Comparison of ENCODE assay signal across 15 mouse cellular contexts in genomic region chr12:119074742-119075478, GRCm38 (mm10).
DNase-seq lines count a peak whose midpoint lies in the region; ATAC-seq and TF ChIP-seq lines count a peak whose summit lies in the region.
"Had no signal": no experiment of that assay in that cellular context is flagged by ENCODE, and none has a peak within 500 bp of the region (broad histone marks: within the 10 kb centered on the region; RNA-seq: fewer than 3 reads in every experiment).

No protein-coding gene starts in this region.

- H3K27ac ChIP-seq in embryonic facial prominence, embryonic 11.5 days (replicated peaks; ENCODE audit: low read depth, low read length) = no peak overlapping the region
- no peak overlapping the region for H3K27ac ChIP-seq in embryonic facial prominence, embryonic 10.5 days (replicated peaks)
- H3K27ac ChIP-seq in hindbrain, postnatal 0 days = no peak overlapping the region
- H3K27ac ChIP-seq: layer of hippocampus, adult 2 months; lung, embryonic 15.5 days had no signal

- WGBS in embryonic facial prominence, embryonic 11.5 days = 38% methylated on average over 2 of the region's 2 CpGs
- WGBS in embryonic facial prominence, embryonic 10.5 days = 38% methylated on average over 2 of the region's 2 CpGs
- WGBS in hindbrain, postnatal 0 days = 16% methylated on average over 2 of the region's 2 CpGs

- no peak overlapping the region for H3K9ac ChIP-seq in embryonic facial prominence, embryonic 11.5 days (replicated peaks; ENCODE audit: low read length)
- H3K9ac ChIP-seq in hindbrain, postnatal 0 days (replicated peaks; ENCODE audit: low read length) = no peak overlapping the region
- H3K9ac ChIP-seq: lung, embryonic 15.5 days had no signal

- no peak for TF ChIP-seq CTCF in hindbrain, postnatal 0 days (IDR thresholded peaks at IDR 0.05; ENCODE audit: low read depth)

- peak; percentile 59; the same call in 1 of the 2 replicates for ATAC-seq in embryonic facial prominence, embryonic 11.5 days (replicated peaks; ENCODE audit: insufficient number of reproducible peaks, low FRiP score, low TSS enrichment, low read depth)
- ATAC-seq in hindbrain, postnatal 0 days = peak; percentile 62
- ATAC-seq: inflammation-experienced regulatory T-cells, adult 6 months had no signal

- H3K4me3 ChIP-seq in embryonic facial prominence, embryonic 11.5 days (ENCODE audit: low read depth, low read length) = no peak overlapping the region
- H3K4me3 ChIP-seq in embryonic facial prominence, embryonic 10.5 days = no peak overlapping the region
- no peak overlapping the region for H3K4me3 ChIP-seq in hindbrain, postnatal 0 days (ENCODE audit: low read length)
- H3K4me3 ChIP-seq: layer of hippocampus, adult 2 months; lung, embryonic 15.5 days had no signal

- no peaks in the 10 kb centered on the region for H3K36me3 ChIP-seq in embryonic facial prominence, embryonic 11.5 days (replicated peaks; ENCODE audit: control insufficient read depth, insufficient read depth, low read depth, low read length)
- no peaks in the 10 kb centered on the region for H3K36me3 ChIP-seq in embryonic facial prominence, embryonic 10.5 days (replicated peaks)
- H3K36me3 ChIP-seq in hindbrain, postnatal 0 days (ENCODE audit: insufficient read depth, low read length) = no peaks in the 10 kb centered on the region
- H3K36me3 ChIP-seq: lung, embryonic 15.5 days had no signal

- H3K4me2 ChIP-seq in embryonic facial prominence, embryonic 11.5 days (ENCODE audit: low read depth, low read length) = no peak overlapping the region
- H3K4me2 ChIP-seq in hindbrain, postnatal 0 days (ENCODE audit: low read depth, low read length) = no peak overlapping the region
- H3K4me2 ChIP-seq: liver, embryonic 11.5 days; lung, embryonic 15.5 days had no signal

- peak; percentile 22 for DNase-seq in embryonic facial prominence, embryonic 11.5 days (ENCODE audit: low spot score)
- DNase-seq in embryonic facial prominence, embryonic 10.5 days (ENCODE audit: low spot score) = no peak
- DNase-seq in retina, postnatal 1 day = peak; percentile 24
- DNase-seq in retina, embryonic 14.5 days (ENCODE audit: low spot score) = no peak
- DNase-seq in hindbrain, postnatal 0 days (ENCODE audit: low spot score) = peak; percentile 12
- DNase-seq in lung, postnatal 36 days = no peak
- DNase-seq in adrenal gland, adult 2 months = no peak
- DNase-seq in thymus, postnatal 10 days (ENCODE audit: low spot score in 2 of 2) = no peak
- DNase-seq: cerebellum, adult 9-10 months; right cerebral cortex, postnatal 4 days; thymus, postnatal 14 days had no signal

- H3K4me1 ChIP-seq in embryonic facial prominence, embryonic 11.5 days (ENCODE audit: control insufficient read depth, insufficient read depth, low read length) = no peaks in the 10 kb centered on the region
- H3K4me1 ChIP-seq in embryonic facial prominence, embryonic 10.5 days = no peaks in the 10 kb centered on the region
- H3K4me1 ChIP-seq in hindbrain, postnatal 0 days (ENCODE audit: insufficient read depth, low read length) = no peaks in the 10 kb centered on the region
- H3K4me1 ChIP-seq: lung, embryonic 15.5 days had no signal

- H3K27me3 ChIP-seq in embryonic facial prominence, embryonic 11.5 days (ENCODE audit: control insufficient read depth, insufficient read depth, low read length) = no peaks in the 10 kb centered on the region
- no peaks in the 10 kb centered on the region for H3K27me3 ChIP-seq in embryonic facial prominence, embryonic 10.5 days (replicated peaks; ENCODE audit: low read depth, poor library complexity, severe bottlenecking)
- no peaks in the 10 kb centered on the region for H3K27me3 ChIP-seq in hindbrain, postnatal 0 days (ENCODE audit: insufficient read depth, low read length)
- H3K27me3 ChIP-seq: lung, embryonic 15.5 days had no signal

- no peaks in the 10 kb centered on the region for H3K9me3 ChIP-seq in embryonic facial prominence, embryonic 11.5 days (replicated peaks; ENCODE audit: control insufficient read depth, low read length)
- no peaks in the 10 kb centered on the region for H3K9me3 ChIP-seq in embryonic facial prominence, embryonic 10.5 days
- no peaks in the 10 kb centered on the region for H3K9me3 ChIP-seq in hindbrain, postnatal 0 days (ENCODE audit: low read length)
- H3K9me3 ChIP-seq: lung, embryonic 15.5 days had no signal

Comparison
In these comparisons a context has a peak if more than half of its experiments do, and no peak if none do; other contexts are left out.
1. DNase-seq: peak in embryonic facial prominence, embryonic 11.5 days (single experiment), retina, postnatal 1 day (single experiment) and hindbrain, postnatal 0 days (single experiment); none in embryonic facial prominence, embryonic 10.5 days (single experiment), retina, embryonic 14.5 days (single experiment), lung, postnatal 36 days (single experiment), adrenal gland, adult 2 months (single experiment) and thymus, postnatal 10 days (0 of 2).